Mouse (Mus musculus) heart, postnatal 36 days (tissue): ENCODE data around the gene Lrp6. TPM values are rescaled to one million over a fixed set of nuclear protein-coding genes. Genes with fewer than 3 reads are reported as not detected.

ENCODE experiments used
- DNase-seq, 2 experiments: peaks; one replicate each; pipeline ENCODE4 v3.0.0; 2021 to 2022
- intact Hi-C: fragments of 180-260 bp; cut with DNase I; formaldehyde crosslinking; loops from one replicate; pipeline ENCODE4 v1.15.1; 2025
- total RNA-seq, 2 experiments: library from RNA; stranded (reverse); gene quantifications; 2 replicates each; pipeline ENCODE4 v1.2.3; 2021

The Lrp6 gene
- 10 to 100 TPM; 52.1 to 57.6 TPM for total RNA-seq

- DNase-seq = peak; percentile 84 to 91
- intact Hi-C loops = loop anchor here (1.0 to 5.0 kb wide), 4 partner anchors 40 to 142 kb away; no protein-coding TSS in a partner anchor
Observed at GRCm38 (mm10) chr6:134566818-134567485, at the start of gene Lrp6. TSS of gene Lrp6 (minus strand) at chr6:134566965.

- DNase-seq = peak; percentile 87 to 91
- intact Hi-C loops = loop anchor here (1.0 to 10.0 kb wide), 4 partner anchors 26 to 650 kb away; no protein-coding TSS in a partner anchor
Observed at GRCm38 (mm10) chr6:134614723-134615648, 48.2 kb upstream of the Lrp6 start.

GRCm38 (mm10) chr6:134614322-134614721 lies 47.6 kb upstream of the Lrp6 start:
- DNase-seq = no peak
- intact Hi-C loops = loop anchor here (2.0 to 10.0 kb wide), 3 partner anchors 26 to 650 kb away; no protein-coding TSS in a partner anchor

GRCm38 (mm10) chr6:134611896-134612295 lies 45.1 kb upstream of the Lrp6 start:
- intact Hi-C loops = loop anchor here (10.0 kb wide), 1 partner anchor 647 kb away; no protein-coding TSS in a partner anchor

GRCm38 (mm10) chr6:134610380-134610779 lies 43.6 kb upstream of the Lrp6 start:
- DNase-seq = no peak
- intact Hi-C loops = loop anchor here (10.0 kb wide), 1 partner anchor 646 kb away; no protein-coding TSS in a partner anchor

More at GRCm38 (mm10) chr6:134611896-134612295, 45.1 kb upstream of the Lrp6 start:
- no peak for DNase-seq

GRCm38 (mm10) chr6:134606949-134607746 lies 40.4 kb upstream of the Lrp6 start:
- DNase-seq = peak; percentile 25 to 54

GRCm38 (mm10) chr6:134606540-134606939 lies 39.8 kb upstream of the Lrp6 start:
- intact Hi-C loops = loop anchor here (2.0 kb wide), 2 partner anchors 136 to 182 kb away; no protein-coding TSS in a partner anchor
- no peak for DNase-seq

More at GRCm38 (mm10) chr6:134606949-134607746, 40.4 kb upstream of the Lrp6 start:
- intact Hi-C loops = loop anchor here (1.0 to 2.0 kb wide), 3 partner anchors 41 to 182 kb away; partner anchors contain the start of gene Lrp6

GRCm38 (mm10) chr6:134605196-134605595 lies 38.4 kb upstream of the Lrp6 start:
- no peak for DNase-seq
- intact Hi-C loops = no loop called here

- DNase-seq = no peak
- intact Hi-C loops = no loop called here
Observed at GRCm38 (mm10) chr6:134602371-134603003, 35.7 kb upstream of the Lrp6 start.

GRCm38 (mm10) chr6:134601766-134602165 lies 35.0 kb upstream of the Lrp6 start:
- DNase-seq = no peak
- intact Hi-C loops = no loop called here

- no peak for DNase-seq
- intact Hi-C loops = no loop called here
Observed at GRCm38 (mm10) chr6:134601130-134601529, 34.4 kb upstream of the Lrp6 start.

GRCm38 (mm10) chr6:134599239-134599638 lies 32.5 kb upstream of the Lrp6 start:
- intact Hi-C loops = no loop called here
- no peak for DNase-seq

- DNase-seq = no peak
- intact Hi-C loops = no loop called here
Observed at GRCm38 (mm10) chr6:134597651-134598229, 31.0 kb upstream of the Lrp6 start.

GRCm38 (mm10) chr6:134594569-134595442 lies 28.0 kb upstream of the Lrp6 start:
- intact Hi-C loops = loop anchor here (2.0 kb wide), 1 partner anchor 20 kb away; no protein-coding TSS in a partner anchor
- DNase-seq = peak; percentile 54 to 59

GRCm38 (mm10) chr6:134591614-134592013 lies 24.8 kb upstream of the Lrp6 start:
- intact Hi-C loops = no loop called here

GRCm38 (mm10) chr6:134586241-134586640 lies 19.5 kb upstream of the Lrp6 start:
- DNase-seq = no peak
- intact Hi-C loops = no loop called here

More at GRCm38 (mm10) chr6:134591614-134592013, 24.8 kb upstream of the Lrp6 start:
- DNase-seq = no peak

GRCm38 (mm10) chr6:134584616-134585015 lies 17.9 kb upstream of the Lrp6 start:
- DNase-seq = no peak
- intact Hi-C loops = no loop called here

GRCm38 (mm10) chr6:134582110-134582509 lies 15.3 kb upstream of the Lrp6 start:
- DNase-seq = no peak
- intact Hi-C loops = no loop called here
